Mouse (Mus musculus): ENCODE results near the gene Il12rb1. TPM values are rescaled to one million over a fixed set of nuclear protein-coding genes. Genes with fewer than 3 reads are reported as not detected.

Il12rb1 gene
- polyA plus RNA-seq, 1 experiment, result 53.4 TPM

- peak overlapping the region; percentile 85 for H3K27ac ChIP-seq (ENCODE audit: control insufficient read depth, insufficient read depth, low read length)
- peak; percentile 81 for DNase-seq
- peaks cover 75% of the 10 kb centered on the region for H3K4me1 ChIP-seq (replicated peaks; ENCODE audit: control insufficient read depth, insufficient read depth, low read length)
- WGBS, result 50% methylated on average over 8 of the region's 8 CpGs
- H3K27me3 ChIP-seq (ENCODE audit: control insufficient read depth, insufficient read depth, low read length), result no peaks in the 10 kb centered on the region
- H3K36me3 ChIP-seq (ENCODE audit: control insufficient read depth, insufficient read depth, low read length), result 0 out of 2 replicates have a peak, but pooled peaks cover 3% of the 10 kb centered on the region
- TF ChIP-seq CTCF (IDR thresholded peaks at IDR 0.05; ENCODE audit: borderline replicate concordance, control insufficient read depth, extremely low read depth, insufficient read depth, low read length, poor library complexity) (no peak), POLR2A (IDR thresholded peaks at IDR 0.05; ENCODE audit: control insufficient read depth, extremely low read depth, insufficient read depth, low read length, poor library complexity) (no peak)
- peak overlapping the region; percentile 47 for H3K4me3 ChIP-seq (ENCODE audit: control insufficient read depth, insufficient read depth, low read length)
These were observed 879 bp downstream of the Il12rb1 start for GRCm38 (mm10) chr8:70808955-70809701.

GRCm38 (mm10) chr8:70810962-70811680 lies 2.9 kb downstream of the Il12rb1 start:
- Histone ChIP-seq H3K4me1 (replicated peaks; ENCODE audit: control insufficient read depth, insufficient read depth, low read length) (peaks cover 61% of the 10 kb centered on the region), H3K4me3 (ENCODE audit: control insufficient read depth, insufficient read depth, low read length) (no peak overlapping the region), H3K27me3 (ENCODE audit: control insufficient read depth, insufficient read depth, low read length) (no peaks in the 10 kb centered on the region), H3K27ac (ENCODE audit: control insufficient read depth, insufficient read depth, low read length) (peak overlapping the region; percentile 30; the same call in 1 of the 2 replicates), H3K36me3 (ENCODE audit: control insufficient read depth, insufficient read depth, low read length) (0 out of 2 replicates have a peak, but pooled peaks cover 3% of the 10 kb centered on the region)
- WGBS, result 50% methylated on average over 20 of the region's 20 CpGs
- TF ChIP-seq CTCF (IDR thresholded peaks at IDR 0.05; ENCODE audit: borderline replicate concordance, control insufficient read depth, extremely low read depth, insufficient read depth, low read length, poor library complexity) (no peak), POLR2A (IDR thresholded peaks at IDR 0.05; ENCODE audit: control insufficient read depth, extremely low read depth, insufficient read depth, low read length, poor library complexity) (no peak)
- DNase-seq, result peak; percentile 81

- 0 out of 2 replicates have a peak, but pooled peaks cover 3% of the 10 kb centered on the region for H3K36me3 ChIP-seq (ENCODE audit: control insufficient read depth, insufficient read depth, low read length)
- WGBS, result 73% methylated on average over 4 of the region's 4 CpGs
- no peak for TF ChIP-seq CTCF (IDR thresholded peaks at IDR 0.05; ENCODE audit: borderline replicate concordance, control insufficient read depth, extremely low read depth, insufficient read depth, low read length, poor library complexity)
- no peak for TF ChIP-seq POLR2A (IDR thresholded peaks at IDR 0.05; ENCODE audit: control insufficient read depth, extremely low read depth, insufficient read depth, low read length, poor library complexity)
- H3K4me3 ChIP-seq (ENCODE audit: control insufficient read depth, insufficient read depth, low read length), result no peak overlapping the region
- no peak overlapping the region for H3K27ac ChIP-seq (ENCODE audit: control insufficient read depth, insufficient read depth, low read length)
- DNase-seq, result no peak
- peaks cover 52% of the 10 kb centered on the region for H3K4me1 ChIP-seq (replicated peaks; ENCODE audit: control insufficient read depth, insufficient read depth, low read length)
- H3K27me3 ChIP-seq (ENCODE audit: control insufficient read depth, insufficient read depth, low read length), result no peaks in the 10 kb centered on the region
These were observed 3.8 kb downstream of the Il12rb1 start for GRCm38 (mm10) chr8:70812055-70812454.

GRCm38 (mm10) chr8:70812885-70813284 lies 4.6 kb downstream of the Il12rb1 start:
- H3K27ac ChIP-seq (ENCODE audit: control insufficient read depth, insufficient read depth, low read length), result no peak overlapping the region
- 90% methylated on average over 4 of the region's 4 CpGs for WGBS
- H3K36me3 ChIP-seq (ENCODE audit: control insufficient read depth, insufficient read depth, low read length), result 0 out of 2 replicates have a peak, but pooled peaks cover 3% of the 10 kb centered on the region
- H3K4me1 ChIP-seq (replicated peaks; ENCODE audit: control insufficient read depth, insufficient read depth, low read length), result peaks cover 44% of the 10 kb centered on the region
- DNase-seq, result no peak
- no peak overlapping the region for H3K4me3 ChIP-seq (ENCODE audit: control insufficient read depth, insufficient read depth, low read length)
- no peaks in the 10 kb centered on the region for H3K27me3 ChIP-seq (ENCODE audit: control insufficient read depth, insufficient read depth, low read length)
- TF ChIP-seq CTCF (IDR thresholded peaks at IDR 0.05; ENCODE audit: borderline replicate concordance, control insufficient read depth, extremely low read depth, insufficient read depth, low read length, poor library complexity) (no peak), POLR2A (IDR thresholded peaks at IDR 0.05; ENCODE audit: control insufficient read depth, extremely low read depth, insufficient read depth, low read length, poor library complexity) (no peak)

- Histone ChIP-seq H3K36me3 (ENCODE audit: control insufficient read depth, insufficient read depth, low read length) (0 out of 2 replicates have a peak, but pooled peaks cover 3% of the 10 kb centered on the region), H3K4me1 (replicated peaks; ENCODE audit: control insufficient read depth, insufficient read depth, low read length) (peaks cover 8% of the 10 kb centered on the region), H3K27ac (ENCODE audit: control insufficient read depth, insufficient read depth, low read length) (no peak overlapping the region), H3K4me3 (ENCODE audit: control insufficient read depth, insufficient read depth, low read length) (no peak overlapping the region), H3K27me3 (ENCODE audit: control insufficient read depth, insufficient read depth, low read length) (no peaks in the 10 kb centered on the region)
- TF ChIP-seq POLR2A (IDR thresholded peaks at IDR 0.05; ENCODE audit: control insufficient read depth, extremely low read depth, insufficient read depth, low read length, poor library complexity), result no peak
- TF ChIP-seq CTCF (IDR thresholded peaks at IDR 0.05; ENCODE audit: borderline replicate concordance, control insufficient read depth, extremely low read depth, insufficient read depth, low read length, poor library complexity), result no peak
- WGBS, result 82% methylated on average over 30 of the region's 30 CpGs
- no peak for DNase-seq
These were observed 8.4 kb downstream of the Il12rb1 start for GRCm38 (mm10) chr8:70816679-70817078.

- H3K36me3 ChIP-seq (ENCODE audit: control insufficient read depth, insufficient read depth, low read length), result no peaks in the 10 kb centered on the region
- no peaks in the 10 kb centered on the region for H3K27me3 ChIP-seq (ENCODE audit: control insufficient read depth, insufficient read depth, low read length)
- WGBS, result 90% methylated on average over 31 of the region's 31 CpGs
- no peaks in the 10 kb centered on the region; the same call in 1 of the 2 replicates for H3K4me1 ChIP-seq (replicated peaks; ENCODE audit: control insufficient read depth, insufficient read depth, low read length)
- H3K4me3 ChIP-seq (ENCODE audit: control insufficient read depth, insufficient read depth, low read length), result no peak overlapping the region
- no peak overlapping the region for H3K27ac ChIP-seq (ENCODE audit: control insufficient read depth, insufficient read depth, low read length)
- no peak for TF ChIP-seq POLR2A (IDR thresholded peaks at IDR 0.05; ENCODE audit: control insufficient read depth, extremely low read depth, insufficient read depth, low read length, poor library complexity)
- no peak for TF ChIP-seq CTCF (IDR thresholded peaks at IDR 0.05; ENCODE audit: borderline replicate concordance, control insufficient read depth, extremely low read depth, insufficient read depth, low read length, poor library complexity)
- no peak for DNase-seq
These were observed 12.1 kb downstream of the Il12rb1 start for GRCm38 (mm10) chr8:70820101-70820935.

Measured in thymus, adult 2 months (tissue).